Mouse (Mus musculus): Measurements from ENCODE around the gene Avpr1b.

DNA sequence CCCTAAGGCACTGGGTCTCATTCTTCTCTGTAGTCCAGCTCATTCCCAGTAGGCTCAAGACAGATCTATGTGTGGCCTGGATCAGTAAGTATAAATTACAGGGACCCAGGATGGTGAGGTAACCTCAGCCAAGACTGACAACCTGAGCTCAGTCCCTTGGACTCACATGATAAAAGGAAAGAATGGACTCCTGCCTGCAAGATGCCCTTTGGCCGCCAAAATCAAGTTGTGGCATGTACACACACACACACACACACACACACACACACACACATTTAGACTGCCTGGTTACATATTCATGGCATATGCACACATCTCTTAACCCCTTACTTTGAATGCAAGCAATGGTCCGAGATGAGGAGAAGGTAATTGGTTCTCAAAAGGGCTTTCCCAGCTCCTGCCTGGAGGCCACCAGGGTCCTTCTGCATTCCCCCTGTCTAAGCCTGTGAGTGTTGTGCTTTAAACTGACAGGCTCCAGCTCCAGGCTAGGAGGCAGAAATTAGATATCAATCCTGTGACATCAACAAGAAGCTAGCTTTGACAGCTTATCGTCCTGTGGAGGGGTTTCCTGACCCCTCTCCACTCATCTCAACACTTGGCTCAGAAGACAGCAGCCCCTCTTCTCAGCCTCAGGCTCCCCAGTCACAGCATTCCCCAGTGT is 25.3 kb downstream of the Avpr1b start:
- TF ChIP-seq GATA1 (IDR thresholded peaks at IDR 0.05; ENCODE audit: low read length) = no peak
- no peak for TF ChIP-seq TAL1 (IDR thresholded peaks at IDR 0.05; ENCODE audit: low read length)
